Mouse (Mus musculus) MEL (cell line): ENCODE measurements around the gene AW011738. TPM values are rescaled to one million over a fixed set of nuclear protein-coding genes. Genes with fewer than 3 reads are reported as not detected.

Source experiments
- DNase-seq: peaks from one replicate; pipeline ENCODE4 v3.0.0; 2011; ENCODE audit warnings: low read depth, low spot score
- H3K27ac ChIP-seq: 2 replicates; pipeline ENCODE4 v1.5.1; 2012; ENCODE audit warnings: low read depth, mild to moderate bottlenecking, control low read depth, low read length, moderate library complexity; ENCODE audit not compliant: control insufficient read depth
- H3K27me3 ChIP-seq, 2 experiments: fragments of 150-350 bp in 1 of 2; sonication (generic) in 1 of 2; 2 replicates each; pipeline ENCODE4 v1.6.1; 2012; ENCODE audit warnings: low read length in 2 of 2, mild to moderate bottlenecking in 2 of 2, improper control_type of control experiment in 1 of 2, moderate library complexity in 1 of 2; ENCODE audit not compliant: insufficient read depth in 2 of 2, control insufficient read depth in 1 of 2
- H3K36me3 ChIP-seq, 2 experiments: 2 replicates each; pipeline ENCODE4 v1.6.1; 2012 to 2014; ENCODE audit warnings: low read length in 2 of 2, improper control_type of control experiment in 1 of 2, inconsistent platforms in 1 of 2, mild to moderate bottlenecking in 1 of 2; ENCODE audit not compliant: insufficient read depth in 2 of 2, control insufficient read depth in 1 of 2
- H3K4me1 ChIP-seq, 2 experiments: fragments of 150-350 bp in 1 of 2; sonication (generic) in 1 of 2; 2 replicates each; pipeline ENCODE4 v1.6.1; 2012; ENCODE audit warnings: low read length in 2 of 2, improper control_type of control experiment in 1 of 2, mild to moderate bottlenecking in 1 of 2; ENCODE audit not compliant: insufficient read depth in 2 of 2, control insufficient read depth in 1 of 2
- H3K4me3 ChIP-seq, 2 experiments: fragments of 150-350 bp in 1 of 2; sonication (generic) in 1 of 2; 2 replicates each; pipeline ENCODE4 v1.5.1; 2012; ENCODE audit warnings: low read depth in 2 of 2, low read length in 2 of 2, mild to moderate bottlenecking in 2 of 2, moderate library complexity in 2 of 2, control low read depth in 1 of 2, improper control_type of control experiment in 1 of 2; ENCODE audit not compliant: control insufficient read depth in 1 of 2, insufficient read depth in 1 of 2
- H3K79me2 ChIP-seq: 2 replicates; pipeline ENCODE4 v1.6.1; 2012; ENCODE audit warnings: mild to moderate bottlenecking, low read length, moderate library complexity; ENCODE audit not compliant: control insufficient read depth, poor library complexity, insufficient read depth
- H3K9ac ChIP-seq: 2 replicates; pipeline ENCODE4 v1.6.1; 2012; ENCODE audit warnings: low read depth, mild to moderate bottlenecking, control low read depth, low read length, moderate library complexity; ENCODE audit not compliant: control insufficient read depth, poor library complexity, severe bottlenecking
- H3K9me3 ChIP-seq: fragments of 150-350 bp; sonication (generic); replicated peaks from 2 replicates; pipeline ENCODE4 v1.6.1; 2012; ENCODE audit warnings: mild to moderate bottlenecking, low read length, improper control_type of control experiment, moderate library complexity; ENCODE audit not compliant: insufficient read depth
- ELF1 ChIP-seq: IDR thresholded peaks from 2 replicates; pipeline ENCODE4 v1.6.1; 2014; ENCODE audit warnings: low read depth, mild to moderate bottlenecking, inconsistent platforms, low read length, improper control_type of control experiment, moderate library complexity
- GABPA ChIP-seq: IDR thresholded peaks from 2 replicates; pipeline ENCODE4 v1.6.1; 2012; ENCODE audit warnings: low read depth, mild to moderate bottlenecking, inconsistent platforms, low read length, improper control_type of control experiment, moderate library complexity
- MYC ChIP-seq: IDR thresholded peaks from 2 replicates; pipeline ENCODE4 v1.6.1; 2011; ENCODE audit warnings: low read depth, mild to moderate bottlenecking, low read length, improper control_type of control experiment, moderate library complexity
- NELFE ChIP-seq: IDR thresholded peaks from 2 replicates; pipeline ENCODE4 v1.6.1; 2011; ENCODE audit warnings: low read depth, low read length, improper control_type of control experiment
- POLR2A ChIP-seq, 2 experiments: IDR thresholded peaks; 2 replicates each; pipeline ENCODE4 v1.6.1; 2011 to 2012; ENCODE audit warnings: low read length in 2 of 2, mild to moderate bottlenecking in 2 of 2, control low read depth in 1 of 2, improper control_type of control experiment in 1 of 2, low read depth in 1 of 2, moderate library complexity in 1 of 2; ENCODE audit not compliant: control insufficient read depth in 1 of 2, insufficient read depth in 1 of 2, poor library complexity in 1 of 2
- POLR2AphosphoS2 ChIP-seq: IDR thresholded peaks from 2 replicates; pipeline ENCODE4 v1.6.1; 2011; ENCODE audit warnings: low read length, improper control_type of control experiment
- POLR2AphosphoS5 ChIP-seq: IDR thresholded peaks from 2 replicates; pipeline ENCODE4 v1.6.1; 2012; ENCODE audit warnings: low read depth, borderline replicate concordance, mild to moderate bottlenecking, inconsistent platforms, low read length, moderate library complexity, mixed read lengths
- TAL1 ChIP-seq: IDR thresholded peaks from 2 replicates; pipeline ENCODE4 v1.6.1; 2012; ENCODE audit warnings: mild to moderate bottlenecking, inconsistent platforms, low read length, moderate library complexity, mixed read lengths
- USF2 ChIP-seq, 2 experiments: IDR thresholded peaks; 2 replicates each; pipeline ENCODE4 v1.6.1; 2011 to 2012; ENCODE audit warnings: improper control_type of control experiment in 2 of 2, low read length in 2 of 2, borderline replicate concordance in 1 of 2, inconsistent platforms in 1 of 2, low read depth in 1 of 2, mild to moderate bottlenecking in 1 of 2; ENCODE audit not compliant: insufficient read depth in 1 of 2
- ZMIZ1 ChIP-seq: IDR thresholded peaks from 2 replicates; pipeline ENCODE4 v1.6.1; 2012; ENCODE audit warnings: low read depth, mild to moderate bottlenecking, inconsistent platforms, low read length, improper control_type of control experiment, moderate library complexity
- polyA plus RNA-seq, 2 experiments: library from polyadenylated mRNA; stranded (reverse) in 1 of 2; unstranded in 1 of 2; fragments of >175 nt in 1 of 2; fragments of >200 nt in 1 of 2; gene quantifications; 2 replicates each; pipeline versions ENCODE4 v1.2.1 to v1.2.4; 2012; ENCODE audit warnings: low replicate concordance in 2 of 2, low read depth in 1 of 2; ENCODE audit not compliant: insufficient read length in 2 of 2, insufficient read depth in 1 of 2, missing spikeins in 1 of 2
- total RNA-seq: library from RNA; depleted of rRNA; stranded (reverse); fragments of 300-350 nt; gene quantifications from 2 replicates; pipeline ENCODE4 v1.2.3, GENCODE M21; 2012

Gene AW011738
- total and polyA plus RNA-seq, 3 experiments, result 3.2 to 3.8 TPM; not detected in 1

DNA sequence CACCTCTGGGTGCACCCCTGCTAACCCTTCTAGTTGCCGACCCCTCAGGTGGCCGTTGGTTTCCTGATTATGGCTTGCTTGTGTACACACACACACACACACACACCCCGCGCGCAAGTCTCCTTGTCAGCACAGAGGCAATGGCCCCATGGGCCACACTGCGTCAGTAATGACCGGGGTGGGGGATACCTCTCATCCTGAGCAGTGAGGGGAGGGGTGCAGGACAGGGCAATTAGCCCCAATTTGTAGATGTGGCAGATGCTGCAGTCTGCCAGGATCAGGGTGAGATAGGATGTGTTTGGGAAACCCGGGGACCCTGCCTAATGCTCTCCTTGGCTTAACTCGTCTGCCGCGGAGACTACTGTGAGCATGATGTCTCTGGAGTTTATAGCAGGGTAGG, 46.5 kb downstream of the AW011738 start:
- TF ChIP-seq USF2 (IDR thresholded peaks at IDR 0.05; ENCODE audit: borderline replicate concordance in 1 of 2, insufficient read depth in 1 of 2, low read depth in 1 of 2, low read length in 2 of 2) (no peak), POLR2A (IDR thresholded peaks at IDR 0.05; ENCODE audit: control insufficient read depth in 1 of 2, insufficient read depth in 1 of 2, low read depth in 1 of 2, low read length in 2 of 2, poor library complexity in 1 of 2) (peak in 1 of 2 experiments; percentile 33; a peak in 1 of 4 replicates), TAL1 (no peak), MYC (0 out of 2 replicates have a peak, but pooled peaks have one; percentile 10)
- peaks cover 4 to 7% of the 10 kb centered on the region in 2 experiments; a peak in 3 of 4 replicates for H3K36me3 ChIP-seq

DNA sequence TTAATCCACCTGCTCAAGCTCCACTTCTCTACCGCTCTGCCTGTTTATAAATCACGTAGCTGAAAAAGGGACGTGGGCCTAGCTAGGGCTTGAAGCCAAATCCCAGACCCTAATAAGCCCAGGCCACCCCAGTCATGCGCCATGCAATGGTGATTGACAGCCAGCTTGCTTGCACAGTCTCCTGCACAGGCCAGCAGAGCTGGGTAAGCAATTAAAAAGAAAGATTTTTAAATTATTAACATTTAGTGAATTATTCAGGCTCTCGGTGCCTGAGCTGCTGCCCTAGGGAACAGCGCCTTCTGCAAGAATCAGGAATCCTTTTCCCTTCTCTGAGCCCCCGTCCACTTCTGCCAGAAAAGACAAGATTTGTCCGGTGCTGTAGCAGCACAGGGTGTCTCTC, 48.0 kb downstream of the AW011738 start:
- DNase-seq, result no peak
- Histone ChIP-seq H3K4me1 (peaks cover 3 to 20% of the 10 kb centered on the region in 2 experiments; a peak in 3 of 4 replicates), H3K79me2 (no peaks in the 10 kb centered on the region), H3K9me3 (no peaks in the 10 kb centered on the region), H3K4me3 (no peak overlapping the region), H3K27me3 (no peaks in the 10 kb centered on the region), H3K36me3 (peaks cover 1 to 4% of the 10 kb centered on the region in 2 experiments; a peak in 2 of 4 replicates), H3K27ac (no peak overlapping the region; the same call in 1 of the 2 replicates), H3K9ac (no peak overlapping the region)
- TF ChIP-seq ZMIZ1, result peak; percentile 41; the same call in 1 of the 2 replicates
- TF ChIP-seq POLR2AphosphoS5, result no peak; the same call in 1 of the 2 replicates
- peak; percentile 29; the same call in 1 of the 2 replicates for TF ChIP-seq POLR2AphosphoS2
- no peak for TF ChIP-seq GABPA

More for the DNA sequence above, 46.5 kb downstream of the AW011738 start:
- Histone ChIP-seq H3K4me1 (peaks cover 3 to 20% of the 10 kb centered on the region in 2 experiments; a peak in 3 of 4 replicates), H3K27ac (no peak overlapping the region), H3K79me2 (no peaks in the 10 kb centered on the region), H3K4me3 (no peak overlapping the region), H3K9me3 (no peaks in the 10 kb centered on the region), H3K9ac (no peak overlapping the region), H3K27me3 (no peaks in the 10 kb centered on the region)
- no peak for DNase-seq

DNA sequence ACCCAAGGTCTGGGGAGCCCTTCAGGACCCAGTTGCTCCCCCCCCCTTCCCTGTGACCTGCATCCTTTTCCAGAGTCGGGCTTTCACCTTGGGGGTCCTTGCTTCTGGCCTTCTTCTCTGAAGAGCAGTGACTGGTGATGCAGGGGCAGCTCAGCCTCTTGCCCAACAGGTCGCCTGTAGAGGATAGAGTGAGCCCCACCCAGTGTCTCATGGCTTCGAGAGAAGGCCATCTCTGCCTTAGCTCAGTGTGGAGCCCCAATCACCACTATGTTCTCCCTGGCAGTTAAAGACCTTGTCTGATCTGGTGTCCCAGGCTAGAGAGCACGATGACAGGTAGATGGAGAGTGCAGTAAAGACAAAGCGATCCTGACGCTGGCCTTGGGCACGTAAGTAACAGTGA, 49.0 kb downstream of the AW011738 start:
- TF ChIP-seq MYC, result 0 out of 2 replicates have a peak, but pooled peaks have one; percentile 3
- TF ChIP-seq ELF1, result no peak
- peak; percentile 17; the same call in 1 of the 2 replicates for TF ChIP-seq NELFE
- H3K4me3 ChIP-seq, result no peak overlapping the region
- no peaks in the 10 kb centered on the region for H3K79me2 ChIP-seq
- peak overlapping the region; percentile 10; the same call in 1 of the 2 replicates for H3K9ac ChIP-seq
- H3K9me3 ChIP-seq, result no peaks in the 10 kb centered on the region
- H3K36me3 ChIP-seq, result peaks cover 1 to 4% of the 10 kb centered on the region in 2 experiments; a peak in 2 of 4 replicates
- DNase-seq, result no peak
- H3K27me3 ChIP-seq, result no peaks in the 10 kb centered on the region
- peak overlapping the region; percentile 42 for H3K27ac ChIP-seq
- peaks cover 3 to 20% of the 10 kb centered on the region in 2 experiments; a peak in 3 of 4 replicates for H3K4me1 ChIP-seq
